Mouse (Mus musculus): ENCODE results near the gene Armc7. TPM values are rescaled to one million over a fixed set of nuclear protein-coding genes. Genes with fewer than 3 reads are reported as not detected.

The Armc7 gene
- polyA plus RNA-seq, 1 experiment from 2014 or later, result 8.7 TPM

DNA sequence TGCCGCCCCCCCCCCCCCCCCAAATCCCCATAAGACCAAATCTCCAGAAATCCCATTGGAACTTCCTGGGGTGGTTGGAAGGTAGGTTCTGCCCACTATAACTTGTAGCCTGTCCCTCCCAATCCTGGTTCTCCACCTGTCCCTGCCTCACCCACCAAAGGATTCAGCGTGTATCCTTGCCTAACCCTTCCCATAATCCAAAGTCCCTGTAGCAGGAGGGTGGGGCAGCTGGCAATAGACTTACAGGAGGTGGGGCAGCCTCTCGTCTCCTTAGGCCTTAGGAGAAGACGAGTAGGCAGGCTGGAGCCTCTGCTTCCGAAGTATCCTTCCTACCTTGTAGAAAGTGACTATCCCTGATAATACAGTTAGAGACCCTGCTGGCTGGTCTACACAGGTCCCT, 19.3 kb upstream of the Armc7 start:
- WGBS, result 89% methylated on average over 5 of the region's 5 CpGs
- no peaks in the 10 kb centered on the region for H3K9me3 ChIP-seq (replicated peaks; ENCODE audit: control insufficient read depth, low read length)
- H3K4me1 ChIP-seq (ENCODE audit: control insufficient read depth, insufficient read depth, low read length), result no peaks in the 10 kb centered on the region
- no peak overlapping the region for H3K4me3 ChIP-seq (ENCODE audit: low read depth, low read length)
- no peaks in the 10 kb centered on the region for H3K36me3 ChIP-seq (replicated peaks; ENCODE audit: control insufficient read depth, insufficient read depth, low read depth, low read length)
- no peak overlapping the region for H3K4me2 ChIP-seq (ENCODE audit: low read depth, low read length)
- ATAC-seq (replicated peaks; ENCODE audit: insufficient number of reproducible peaks, low FRiP score, low TSS enrichment, low read depth) (no peak), DNase-seq (ENCODE audit: low spot score) (no peak)
- H3K27ac ChIP-seq (replicated peaks; ENCODE audit: low read depth, low read length), result no peak overlapping the region
- no peaks in the 10 kb centered on the region for H3K27me3 ChIP-seq (ENCODE audit: control insufficient read depth, insufficient read depth, low read length)
- H3K9ac ChIP-seq (replicated peaks; ENCODE audit: low read length), result no peak overlapping the region

DNA sequence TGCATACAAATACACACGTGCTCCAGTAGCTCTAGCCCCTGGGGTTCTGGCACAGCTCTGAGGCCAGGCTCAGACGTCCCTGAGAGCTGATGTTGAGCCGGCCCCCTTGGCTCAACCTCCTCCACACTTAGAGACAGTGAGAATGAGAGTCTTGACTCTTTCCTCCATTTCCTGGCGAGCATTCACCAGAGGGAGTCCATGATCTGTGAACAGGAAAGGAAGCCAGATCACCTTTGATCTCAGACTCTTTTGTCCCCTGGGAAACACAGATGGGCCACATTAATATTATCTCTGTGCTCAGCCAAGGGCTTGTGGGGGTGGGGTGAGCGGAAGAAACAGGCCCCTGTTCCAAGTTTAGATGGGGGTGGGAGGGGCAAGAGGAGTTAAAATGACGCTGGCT, 18.1 kb upstream of the Armc7 start:
- no peak for ATAC-seq (replicated peaks; ENCODE audit: insufficient number of reproducible peaks, low FRiP score, low TSS enrichment, low read depth)
- no peak overlapping the region for H3K9ac ChIP-seq (replicated peaks; ENCODE audit: low read length)
- no peaks in the 10 kb centered on the region for H3K4me1 ChIP-seq (ENCODE audit: control insufficient read depth, insufficient read depth, low read length)
- no peak for DNase-seq (ENCODE audit: low spot score)
- no peak overlapping the region for H3K27ac ChIP-seq (replicated peaks; ENCODE audit: low read depth, low read length)
- H3K36me3 ChIP-seq (replicated peaks; ENCODE audit: control insufficient read depth, insufficient read depth, low read depth, low read length), result no peaks in the 10 kb centered on the region
- no peak overlapping the region for H3K4me3 ChIP-seq (ENCODE audit: low read depth, low read length)
- 28% methylated on average over 6 of the region's 6 CpGs for WGBS
- H3K4me2 ChIP-seq (ENCODE audit: low read depth, low read length), result no peak overlapping the region
- no peaks in the 10 kb centered on the region for H3K27me3 ChIP-seq (ENCODE audit: control insufficient read depth, insufficient read depth, low read length)
- no peaks in the 10 kb centered on the region for H3K9me3 ChIP-seq (replicated peaks; ENCODE audit: control insufficient read depth, low read length)

DNA sequence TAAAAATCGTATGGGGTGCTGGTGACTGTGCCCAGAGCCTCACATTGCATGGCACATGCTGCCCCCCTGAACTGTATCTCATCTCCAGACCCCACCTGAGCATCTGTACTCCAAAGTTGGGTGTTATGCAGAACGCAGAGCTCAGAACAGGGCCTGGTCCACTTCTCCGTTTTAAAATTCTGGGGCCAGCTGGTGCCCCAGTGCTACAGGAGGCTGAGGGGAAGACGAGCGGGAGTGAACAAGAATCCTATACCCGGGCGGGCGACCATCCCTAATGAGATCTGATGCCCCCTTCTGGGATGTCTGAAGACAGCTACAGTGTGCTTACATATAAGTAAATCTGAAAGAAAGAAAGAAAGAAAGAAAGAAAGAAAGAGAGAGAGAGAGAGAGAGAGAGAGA, 14.5 kb upstream of the Armc7 start:
- ATAC-seq (replicated peaks; ENCODE audit: insufficient number of reproducible peaks, low FRiP score, low TSS enrichment, low read depth), result no peak
- Histone ChIP-seq H3K27ac (replicated peaks; ENCODE audit: low read depth, low read length) (no peak overlapping the region), H3K4me3 (ENCODE audit: low read depth, low read length) (no peak overlapping the region), H3K27me3 (ENCODE audit: control insufficient read depth, insufficient read depth, low read length) (no peaks in the 10 kb centered on the region), H3K9ac (replicated peaks; ENCODE audit: low read length) (no peak overlapping the region), H3K4me1 (ENCODE audit: control insufficient read depth, insufficient read depth, low read length) (no peaks in the 10 kb centered on the region), H3K4me2 (ENCODE audit: low read depth, low read length) (no peak overlapping the region), H3K36me3 (replicated peaks; ENCODE audit: control insufficient read depth, insufficient read depth, low read depth, low read length) (no peaks in the 10 kb centered on the region), H3K9me3 (replicated peaks; ENCODE audit: control insufficient read depth, low read length) (no peaks in the 10 kb centered on the region)
- DNase-seq (ENCODE audit: low spot score), result no peak
- 17% methylated on average over 8 of the region's 8 CpGs for WGBS

DNA sequence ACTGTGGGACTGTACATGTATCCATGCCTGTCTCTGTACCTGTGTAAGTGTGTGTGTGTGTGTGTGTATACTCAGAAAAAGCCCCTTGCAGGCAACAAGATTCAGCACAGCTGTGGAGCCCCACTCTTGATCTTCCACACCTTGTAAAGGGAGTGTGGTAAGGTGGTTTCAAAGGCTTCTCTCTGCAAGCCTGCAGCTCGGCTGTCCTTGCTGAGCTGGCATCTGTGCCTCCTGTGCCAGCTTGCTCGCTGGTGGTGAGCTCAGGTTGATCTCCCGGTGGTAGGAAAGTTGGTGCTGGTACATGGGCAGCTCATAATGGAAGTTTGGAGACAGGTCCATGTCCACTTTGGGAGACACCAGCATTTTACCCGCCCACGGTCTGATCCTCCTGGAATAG, 13.6 kb upstream of the Armc7 start:
- H3K27me3 ChIP-seq (ENCODE audit: control insufficient read depth, insufficient read depth, low read length), result no peaks in the 10 kb centered on the region
- no peaks in the 10 kb centered on the region for H3K36me3 ChIP-seq (replicated peaks; ENCODE audit: control insufficient read depth, insufficient read depth, low read depth, low read length)
- ATAC-seq (replicated peaks; ENCODE audit: insufficient number of reproducible peaks, low FRiP score, low TSS enrichment, low read depth) (no peak), DNase-seq (ENCODE audit: low spot score) (no peak)
- H3K4me3 ChIP-seq (ENCODE audit: low read depth, low read length), result no peak overlapping the region
- no peak overlapping the region for H3K4me2 ChIP-seq (ENCODE audit: low read depth, low read length)
- no peaks in the 10 kb centered on the region for H3K9me3 ChIP-seq (replicated peaks; ENCODE audit: control insufficient read depth, low read length)
- H3K4me1 ChIP-seq (ENCODE audit: control insufficient read depth, insufficient read depth, low read length), result no peaks in the 10 kb centered on the region
- H3K27ac ChIP-seq (replicated peaks; ENCODE audit: low read depth, low read length), result no peak overlapping the region
- 69% methylated on average over 5 of the region's 5 CpGs for WGBS
- H3K9ac ChIP-seq (replicated peaks; ENCODE audit: low read length), result no peak overlapping the region

DNA sequence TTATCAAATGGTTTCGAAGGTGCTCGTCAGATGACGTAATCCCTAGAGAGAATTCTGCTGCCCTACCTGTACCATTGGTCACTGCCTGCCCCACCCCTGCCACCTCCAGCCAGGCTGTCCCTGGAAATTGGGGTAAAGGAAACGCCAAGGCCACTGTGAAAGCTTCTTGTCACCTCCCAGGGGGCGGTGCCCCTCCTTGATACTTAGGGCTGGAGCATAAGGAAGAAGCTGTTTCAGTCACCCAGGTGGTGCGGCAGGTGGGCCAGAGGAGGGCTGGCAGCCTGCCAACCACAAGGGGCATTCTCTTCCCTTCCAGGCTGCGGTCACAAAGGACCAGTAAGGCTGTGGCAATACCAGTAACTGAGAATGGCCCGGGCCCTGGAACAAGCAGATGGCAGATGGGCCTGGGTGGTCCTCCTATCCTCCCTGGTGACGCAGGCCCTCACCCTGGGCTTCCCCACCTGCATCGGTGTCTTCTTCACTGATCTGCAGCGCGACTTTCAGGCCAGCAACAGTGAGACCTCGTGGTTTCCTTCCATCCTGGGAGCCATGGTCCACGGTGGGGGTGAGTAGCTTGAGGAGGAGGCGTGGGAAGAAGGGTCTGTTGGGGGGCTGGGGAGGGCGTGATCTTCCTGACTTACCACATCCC, 13.1 kb upstream of the Armc7 start, which contains the start of gene Slc16a5:
Slc16a5 (plus strand) TSS at position 232 of the 649 bp plus-strand sequence.
- Histone ChIP-seq H3K27ac (replicated peaks; ENCODE audit: low read depth, low read length) (no peak within 1 kb of the TSS), H3K4me2 (ENCODE audit: low read depth, low read length) (no peak within 1 kb of the TSS), H3K9me3 (replicated peaks; ENCODE audit: control insufficient read depth, low read length) (no peaks in the 10 kb centered on the region), H3K4me3 (ENCODE audit: low read depth, low read length) (no peak within 1 kb of the TSS), H3K9ac (replicated peaks; ENCODE audit: low read length) (no peak within 1 kb of the TSS), H3K27me3 (ENCODE audit: control insufficient read depth, insufficient read depth, low read length) (no peaks in the 10 kb centered on the region), H3K4me1 (ENCODE audit: control insufficient read depth, insufficient read depth, low read length) (no peaks in the 10 kb centered on the region), H3K36me3 (replicated peaks; ENCODE audit: control insufficient read depth, insufficient read depth, low read depth, low read length) (no peaks in the 10 kb centered on the region)
- DNase-seq (ENCODE audit: low spot score) (no peak), ATAC-seq (replicated peaks; ENCODE audit: insufficient number of reproducible peaks, low FRiP score, low TSS enrichment, low read depth) (no peak)
- WGBS, result 77% methylated on average over 16 of the region's 16 CpGs

DNA sequence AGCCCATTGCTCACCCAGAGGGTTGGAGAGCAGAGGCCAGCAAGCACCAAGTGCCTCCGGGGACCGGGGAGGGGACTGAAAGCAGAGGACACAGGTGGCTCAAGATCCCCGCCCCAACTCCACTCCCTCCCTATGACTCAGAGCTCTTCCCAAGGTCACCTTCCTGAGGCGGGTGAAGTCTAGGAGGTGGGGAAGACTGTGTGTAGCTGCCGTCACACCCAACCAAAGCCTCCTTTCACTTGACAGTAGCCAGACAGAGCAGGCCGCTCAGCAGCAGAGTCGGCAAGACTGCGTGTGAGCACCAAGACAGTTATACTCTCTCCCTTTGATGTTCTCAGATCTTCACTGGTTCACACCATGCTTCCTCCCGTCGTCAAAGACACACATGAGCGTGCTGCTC, 12.1 kb upstream of the Armc7 start:
- 74% methylated on average over 11 of the region's 11 CpGs for WGBS
- Histone ChIP-seq H3K36me3 (replicated peaks; ENCODE audit: control insufficient read depth, insufficient read depth, low read depth, low read length) (no peaks in the 10 kb centered on the region), H3K4me1 (ENCODE audit: control insufficient read depth, insufficient read depth, low read length) (no peaks in the 10 kb centered on the region), H3K9ac (replicated peaks; ENCODE audit: low read length) (no peak overlapping the region), H3K4me2 (ENCODE audit: low read depth, low read length) (no peak overlapping the region), H3K9me3 (replicated peaks; ENCODE audit: control insufficient read depth, low read length) (no peaks in the 10 kb centered on the region), H3K27me3 (ENCODE audit: control insufficient read depth, insufficient read depth, low read length) (no peaks in the 10 kb centered on the region), H3K27ac (replicated peaks; ENCODE audit: low read depth, low read length) (no peak overlapping the region), H3K4me3 (ENCODE audit: low read depth, low read length) (no peak overlapping the region)
- DNase-seq (ENCODE audit: low spot score) (no peak), ATAC-seq (replicated peaks; ENCODE audit: insufficient number of reproducible peaks, low FRiP score, low TSS enrichment, low read depth) (no peak)

DNA sequence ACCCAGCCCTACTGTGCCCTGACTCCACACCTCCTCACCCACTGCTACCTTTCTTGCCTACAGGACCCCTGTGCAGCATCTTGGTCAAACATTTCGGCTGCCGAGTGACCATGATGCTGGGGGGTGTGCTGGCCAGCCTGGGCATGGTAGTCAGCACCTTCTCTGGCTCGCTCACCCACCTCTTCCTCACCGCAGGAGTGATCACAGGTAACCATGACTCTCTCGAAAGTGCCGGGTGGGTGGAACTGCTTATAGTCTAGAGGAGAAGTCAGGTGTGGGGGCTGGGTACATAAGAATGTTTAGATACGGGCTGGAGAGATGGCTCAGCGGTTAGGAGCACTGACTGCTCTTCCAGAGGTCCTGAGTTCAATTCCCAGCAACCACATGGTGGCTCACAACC, 10.6 kb upstream of the Armc7 start:
- Histone ChIP-seq H3K36me3 (replicated peaks; ENCODE audit: control insufficient read depth, insufficient read depth, low read depth, low read length) (no peaks in the 10 kb centered on the region), H3K9ac (replicated peaks; ENCODE audit: low read length) (no peak overlapping the region), H3K9me3 (replicated peaks; ENCODE audit: control insufficient read depth, low read length) (no peaks in the 10 kb centered on the region), H3K4me3 (ENCODE audit: low read depth, low read length) (no peak overlapping the region), H3K27me3 (ENCODE audit: control insufficient read depth, insufficient read depth, low read length) (no peaks in the 10 kb centered on the region), H3K4me2 (ENCODE audit: low read depth, low read length) (no peak overlapping the region), H3K4me1 (ENCODE audit: control insufficient read depth, insufficient read depth, low read length) (no peaks in the 10 kb centered on the region), H3K27ac (replicated peaks; ENCODE audit: low read depth, low read length) (no peak overlapping the region)
- WGBS, result 88% methylated on average over 8 of the region's 8 CpGs
- ATAC-seq (replicated peaks; ENCODE audit: insufficient number of reproducible peaks, low FRiP score, low TSS enrichment, low read depth) (no peak), DNase-seq (ENCODE audit: low spot score) (no peak)

DNA sequence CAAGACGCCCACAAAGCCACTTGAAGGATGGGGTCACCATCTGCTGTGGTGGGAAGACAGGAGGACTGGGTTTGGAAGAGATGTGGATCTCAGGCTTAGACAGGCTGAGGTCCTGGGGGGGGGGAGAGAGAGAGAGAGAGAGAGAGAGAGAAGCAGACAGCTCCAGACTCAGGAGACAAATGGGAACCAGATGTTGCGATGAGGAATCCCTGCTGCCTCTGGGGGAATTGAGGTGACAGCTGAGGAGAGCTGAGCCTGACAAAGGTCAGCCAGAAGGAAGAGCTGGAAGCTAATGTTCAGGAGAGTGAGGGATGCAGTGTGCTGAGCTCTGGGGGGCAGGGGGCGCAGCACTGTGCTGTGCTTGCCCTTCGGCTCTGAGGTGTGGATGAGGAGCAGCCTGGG, 8.2 kb upstream of the Armc7 start:
- 18% methylated on average over 4 of the region's 4 CpGs for WGBS
- Histone ChIP-seq H3K4me3 (ENCODE audit: low read depth, low read length) (no peak overlapping the region), H3K4me2 (ENCODE audit: low read depth, low read length) (no peak overlapping the region; the same call in 1 of the 2 replicates), H3K9ac (replicated peaks; ENCODE audit: low read length) (peak overlapping the region; percentile 37; the same call in 1 of the 2 replicates), H3K4me1 (ENCODE audit: control insufficient read depth, insufficient read depth, low read length) (no peaks in the 10 kb centered on the region), H3K27me3 (ENCODE audit: control insufficient read depth, insufficient read depth, low read length) (no peaks in the 10 kb centered on the region), H3K36me3 (replicated peaks; ENCODE audit: control insufficient read depth, insufficient read depth, low read depth, low read length) (no peaks in the 10 kb centered on the region), H3K27ac (replicated peaks; ENCODE audit: low read depth, low read length) (peak overlapping the region; percentile 59), H3K9me3 (replicated peaks; ENCODE audit: control insufficient read depth, low read length) (no peaks in the 10 kb centered on the region)
- peak; percentile 76 for ATAC-seq (replicated peaks; ENCODE audit: insufficient number of reproducible peaks, low FRiP score, low TSS enrichment, low read depth)
- DNase-seq (ENCODE audit: low spot score), result peak; percentile 87

Measured in embryonic facial prominence, embryonic 11.5 days (tissue).